Mouse (Mus musculus): ENCODE measurements around the gene Pou2f3. TPM values are rescaled to one million over a fixed set of nuclear protein-coding genes. Genes with fewer than 3 reads are reported as not detected.

The Pou2f3 gene
- polyA plus RNA-seq, 1 experiment = not detected

GRCm38 (mm10) chr9:43210771-43211450 is 742 bp upstream of the Pou2f3 start:
- Histone ChIP-seq H3K4me3 (no peak overlapping the region), H3K4me2 (ENCODE audit: low read depth) (no peak overlapping the region), H3K36me3 (ENCODE audit: control insufficient read depth, insufficient read depth) (no peaks in the 10 kb centered on the region), H3ac (ENCODE audit: control insufficient read depth, insufficient read length) (no peak overlapping the region), H3K27me3 (ENCODE audit: control insufficient read depth, insufficient read depth, insufficient read length) (peaks cover 12% of the 10 kb centered on the region), H3K79me2 (ENCODE audit: control insufficient read depth, insufficient read depth) (no peaks in the 10 kb centered on the region)
- TF ChIP-seq POLR2AphosphoS2 (IDR thresholded peaks at IDR 0.05; ENCODE audit: insufficient read length, low read depth) (no peak), MYOG (IDR thresholded peaks at IDR 0.05; ENCODE audit: control insufficient read depth in 1 of 3, insufficient read depth in 1 of 3, insufficient read length in 2 of 3, low read depth in 2 of 3) (no peak)

DNA sequence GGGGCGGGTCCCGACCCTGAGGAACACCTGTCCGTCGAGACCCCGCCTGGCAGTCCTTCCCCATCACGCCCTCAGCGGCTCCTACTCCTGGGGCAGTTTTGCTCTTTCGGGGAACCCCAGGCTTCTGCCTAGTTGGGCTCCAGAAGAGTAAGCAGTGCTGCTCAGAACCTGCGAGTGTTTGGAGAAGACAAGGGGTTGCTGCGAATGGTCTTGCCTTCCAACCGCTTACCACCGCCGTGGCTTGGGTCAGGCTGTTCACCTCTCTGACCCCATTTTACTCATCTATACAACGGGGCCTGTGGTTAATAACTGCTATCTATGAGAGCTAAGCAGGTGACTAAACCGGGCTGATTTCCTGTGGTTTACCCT is 4.2 kb downstream of the Pou2f3 start:
- no peak for TF ChIP-seq REST (IDR thresholded peaks at IDR 0.05; ENCODE audit: insufficient read depth, insufficient read length)
- no peak for TF ChIP-seq POLR2AphosphoS2 (IDR thresholded peaks at IDR 0.05; ENCODE audit: insufficient read length, low read depth)
- no peak for TF ChIP-seq TCF3 (IDR thresholded peaks at IDR 0.05; ENCODE audit: insufficient read length, low read depth)
- TF ChIP-seq CEBPB (IDR thresholded peaks at IDR 0.05; ENCODE audit: insufficient read depth, poor library complexity, severe bottlenecking) = no peak
- TF ChIP-seq E2F4 (IDR thresholded peaks at IDR 0.05; ENCODE audit: insufficient read depth) = no peak
- no peak for TF ChIP-seq POLR2A (IDR thresholded peaks at IDR 0.05; ENCODE audit: insufficient read length, low read depth)
- TF ChIP-seq SRF (IDR thresholded peaks at IDR 0.05; ENCODE audit: control insufficient read depth, insufficient read length, low read depth) = no peak
- TF ChIP-seq MYOD1 (IDR thresholded peaks at IDR 0.05; ENCODE audit: control insufficient read depth in 1 of 3, insufficient read length in 2 of 3, low read depth in 2 of 3) = no peak
- no peak for TF ChIP-seq MAX (IDR thresholded peaks at IDR 0.05; ENCODE audit: low read depth)
- no peak for TF ChIP-seq TCF12 (IDR thresholded peaks at IDR 0.05; ENCODE audit: insufficient read depth, poor library complexity, severe bottlenecking)
- TF ChIP-seq USF1 (IDR thresholded peaks at IDR 0.05; ENCODE audit: low read depth) = no peak
- no peak for TF ChIP-seq MYOG (IDR thresholded peaks at IDR 0.05; ENCODE audit: control insufficient read depth in 1 of 3, insufficient read depth in 1 of 3, insufficient read length in 2 of 3, low read depth in 2 of 3)
- Histone ChIP-seq H3K79me2 (ENCODE audit: control insufficient read depth, insufficient read depth) (no peaks in the 10 kb centered on the region), H3K27me3 (ENCODE audit: control insufficient read depth, insufficient read depth, insufficient read length) (peaks cover 56% of the 10 kb centered on the region), H3K4me3 (no peak overlapping the region), H3ac (ENCODE audit: control insufficient read depth, insufficient read length) (no peak overlapping the region), H3K4me2 (ENCODE audit: low read depth) (no peak overlapping the region), H3K36me3 (ENCODE audit: control insufficient read depth, insufficient read depth) (no peaks in the 10 kb centered on the region)

DNA sequence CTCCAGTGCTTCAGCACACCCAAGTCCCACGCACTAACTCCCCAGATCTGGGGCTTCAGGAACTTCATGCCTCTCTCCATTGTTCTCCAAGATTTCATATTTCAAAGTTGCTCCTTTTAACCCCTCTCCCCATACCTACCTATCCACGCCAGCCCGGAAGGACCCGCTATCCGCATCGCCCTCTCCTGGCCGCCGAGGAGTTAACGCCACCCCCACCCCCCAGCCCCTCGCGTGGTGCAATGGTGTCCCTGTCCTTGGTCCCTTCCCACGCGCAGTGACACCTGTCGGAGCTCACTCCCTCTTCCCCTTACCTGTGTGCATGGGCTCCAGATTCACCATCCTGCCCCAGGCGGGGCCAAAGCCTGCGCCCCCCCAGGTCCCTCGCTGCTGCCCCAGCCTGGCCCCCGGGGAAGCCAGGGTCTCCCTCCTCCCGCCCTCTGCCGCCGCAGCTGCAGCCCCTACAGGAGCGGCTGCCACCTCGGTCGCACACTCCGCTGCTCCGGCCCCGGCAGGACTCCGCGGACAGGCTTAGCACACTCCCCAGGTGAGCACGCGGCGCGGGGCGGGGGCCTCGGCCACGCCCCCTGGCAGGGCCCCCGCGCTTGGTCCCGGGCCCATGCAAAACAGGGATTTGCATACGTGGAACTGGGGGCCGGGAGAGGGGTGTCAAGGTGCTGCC is 4.7 kb downstream of the Pou2f3 start:
- no peaks in the 10 kb centered on the region for H3K79me2 ChIP-seq (ENCODE audit: control insufficient read depth, insufficient read depth)
- H3K27me3 ChIP-seq (ENCODE audit: control insufficient read depth, insufficient read depth, insufficient read length) = peaks cover 60% of the 10 kb centered on the region
- no peak overlapping the region for H3K4me3 ChIP-seq
- no peak overlapping the region for H3ac ChIP-seq (ENCODE audit: control insufficient read depth, insufficient read length)
- no peaks in the 10 kb centered on the region for H3K36me3 ChIP-seq (ENCODE audit: control insufficient read depth, insufficient read depth)
- no peak for TF ChIP-seq E2F4 (IDR thresholded peaks at IDR 0.05; ENCODE audit: insufficient read depth)
- TF ChIP-seq TCF12 (IDR thresholded peaks at IDR 0.05; ENCODE audit: insufficient read depth, poor library complexity, severe bottlenecking) = no peak
- TF ChIP-seq MYOG (IDR thresholded peaks at IDR 0.05; ENCODE audit: control insufficient read depth in 1 of 3, insufficient read depth in 1 of 3, insufficient read length in 2 of 3, low read depth in 2 of 3) = no peak
- no peak overlapping the region for H3K4me2 ChIP-seq (ENCODE audit: low read depth)

GRCm38 (mm10) chr9:43200212-43200611 is 10.0 kb downstream of the Pou2f3 start:
- Histone ChIP-seq H3K4me3 (no peak overlapping the region), H3K4me2 (ENCODE audit: low read depth) (no peak overlapping the region), H3K36me3 (ENCODE audit: control insufficient read depth, insufficient read depth) (no peaks in the 10 kb centered on the region), H3K27me3 (ENCODE audit: control insufficient read depth, insufficient read depth, insufficient read length) (peaks cover 58% of the 10 kb centered on the region), H3K79me2 (ENCODE audit: control insufficient read depth, insufficient read depth) (no peaks in the 10 kb centered on the region), H3ac (ENCODE audit: control insufficient read depth, insufficient read length) (no peak overlapping the region)
- TF ChIP-seq TCF3 (IDR thresholded peaks at IDR 0.05; ENCODE audit: insufficient read length, low read depth) (no peak), CEBPB (IDR thresholded peaks at IDR 0.05; ENCODE audit: insufficient read depth, poor library complexity, severe bottlenecking) (no peak), MAX (IDR thresholded peaks at IDR 0.05; ENCODE audit: low read depth) (no peak), POLR2AphosphoS2 (IDR thresholded peaks at IDR 0.05; ENCODE audit: insufficient read length, low read depth) (no peak), REST (IDR thresholded peaks at IDR 0.05; ENCODE audit: insufficient read depth, insufficient read length) (no peak), E2F4 (IDR thresholded peaks at IDR 0.05; ENCODE audit: insufficient read depth) (no peak), POLR2A (IDR thresholded peaks at IDR 0.05; ENCODE audit: insufficient read length, low read depth) (no peak), MYOD1 (IDR thresholded peaks at IDR 0.05; ENCODE audit: control insufficient read depth in 1 of 3, insufficient read length in 2 of 3, low read depth in 2 of 3) (no peak), USF1 (IDR thresholded peaks at IDR 0.05; ENCODE audit: low read depth) (no peak), SRF (IDR thresholded peaks at IDR 0.05; ENCODE audit: control insufficient read depth, insufficient read length, low read depth) (no peak), MYOG (IDR thresholded peaks at IDR 0.05; ENCODE audit: control insufficient read depth in 1 of 3, insufficient read depth in 1 of 3, insufficient read length in 2 of 3, low read depth in 2 of 3) (no peak), TCF12 (IDR thresholded peaks at IDR 0.05; ENCODE audit: insufficient read depth, poor library complexity, severe bottlenecking) (no peak)

- TF ChIP-seq MYOD1 (IDR thresholded peaks at IDR 0.05; ENCODE audit: control insufficient read depth in 1 of 3, insufficient read length in 2 of 3, low read depth in 2 of 3) (no peak), MAX (IDR thresholded peaks at IDR 0.05; ENCODE audit: low read depth) (no peak), CEBPB (IDR thresholded peaks at IDR 0.05; ENCODE audit: insufficient read depth, poor library complexity, severe bottlenecking) (no peak), TCF12 (IDR thresholded peaks at IDR 0.05; ENCODE audit: insufficient read depth, poor library complexity, severe bottlenecking) (no peak), REST (IDR thresholded peaks at IDR 0.05; ENCODE audit: insufficient read depth, insufficient read length) (no peak), POLR2AphosphoS2 (IDR thresholded peaks at IDR 0.05; ENCODE audit: insufficient read length, low read depth) (no peak), USF1 (IDR thresholded peaks at IDR 0.05; ENCODE audit: low read depth) (no peak), MYOG (IDR thresholded peaks at IDR 0.05; ENCODE audit: control insufficient read depth in 1 of 3, insufficient read depth in 1 of 3, insufficient read length in 2 of 3, low read depth in 2 of 3) (no peak), E2F4 (IDR thresholded peaks at IDR 0.05; ENCODE audit: insufficient read depth) (no peak), POLR2A (IDR thresholded peaks at IDR 0.05; ENCODE audit: insufficient read length, low read depth) (no peak), TCF3 (IDR thresholded peaks at IDR 0.05; ENCODE audit: insufficient read length, low read depth) (no peak), SRF (IDR thresholded peaks at IDR 0.05; ENCODE audit: control insufficient read depth, insufficient read length, low read depth) (no peak)
- H3K27me3 ChIP-seq (ENCODE audit: control insufficient read depth, insufficient read depth, insufficient read length) = peaks cover 19% of the 10 kb centered on the region
- no peak overlapping the region for H3K4me3 ChIP-seq
- no peak overlapping the region for H3ac ChIP-seq (ENCODE audit: control insufficient read depth, insufficient read length)
- no peaks in the 10 kb centered on the region for H3K36me3 ChIP-seq (ENCODE audit: control insufficient read depth, insufficient read depth)
- H3K4me2 ChIP-seq (ENCODE audit: low read depth) = no peak overlapping the region
- no peaks in the 10 kb centered on the region for H3K79me2 ChIP-seq (ENCODE audit: control insufficient read depth, insufficient read depth)
These were observed 16.2 kb downstream of the Pou2f3 start for GRCm38 (mm10) chr9:43194001-43194400.

Measured in myocyte (in vitro differentiated cells).